Mouse (Mus musculus) neural tube, embryonic 13.5 days (tissue): ENCODE data around the gene Tmem169. TPM values are rescaled to one million over a fixed set of nuclear protein-coding genes. Genes with fewer than 3 reads are reported as not detected.

Experiments used
- ATAC-seq: fragments of 200-750 bp; cut with Nextera tagmentation; 2 replicates; pipeline ENCODE4 v1.8.0; 2017; ENCODE audit warnings: low read depth, mild to moderate bottlenecking, moderate TSS enrichment, moderate library complexity
- H3K27ac ChIP-seq: fragments of 300-500 bp; sonication (generic); replicated peaks from 2 replicates; pipeline ENCODE4 v1.5.1; 2015; ENCODE audit warnings: moderate library complexity, mild to moderate bottlenecking, inconsistent platforms
- H3K27me3 ChIP-seq: fragments of 300-500 bp; sonication (generic); 2 replicates; pipeline ENCODE4 v1.6.1; 2015; ENCODE audit warnings: mild to moderate bottlenecking, inconsistent platforms
- H3K36me3 ChIP-seq: fragments of 300-500 bp; sonication (generic); 2 replicates; pipeline ENCODE4 v1.6.1; 2015; ENCODE audit warnings: mild to moderate bottlenecking, inconsistent platforms
- H3K4me1 ChIP-seq: fragments of 300-500 bp; sonication (generic); replicated peaks from 2 replicates; pipeline ENCODE4 v1.6.1; 2015; ENCODE audit warnings: inconsistent platforms
- H3K4me2 ChIP-seq: fragments of 300-500 bp; sonication (generic); 2 replicates; pipeline ENCODE4 v1.6.1; 2015; ENCODE audit warnings: inconsistent platforms, mild to moderate bottlenecking, moderate library complexity
- H3K4me3 ChIP-seq: fragments of 300-500 bp; sonication (generic); 2 replicates; pipeline ENCODE4 v1.5.1; 2015; ENCODE audit warnings: mild to moderate bottlenecking, inconsistent platforms
- H3K9ac ChIP-seq: fragments of 300-500 bp; sonication (generic); 2 replicates; pipeline ENCODE4 v1.6.1; 2015; ENCODE audit warnings: moderate library complexity, mild to moderate bottlenecking, inconsistent platforms
- H3K9me3 ChIP-seq: fragments of 300-500 bp; sonication (generic); 2 replicates; pipeline ENCODE4 v1.6.1; 2016; ENCODE audit warnings: inconsistent platforms
- WGBS: fragments of 180-500 bp; shearing (Covaris S2); methylation state at CpG from one replicate; pipeline ENCODE4 v1.1.7; 2015; 5-methylcytosine and 5-hydroxymethylcytosine counted together
- polyA plus RNA-seq: library from polyadenylated mRNA; unstranded; fragments of >200 nt; fragmentation: Nextera tagmentation; extraction: Ambion mirVana; gene quantifications from 2 replicates; pipeline ENCODE4 v1.2.1, GENCODE M21; 2015

Gene Tmem169
- polyA plus RNA-seq, 1 experiment from 2014 or later: 37.3 TPM

DNA sequence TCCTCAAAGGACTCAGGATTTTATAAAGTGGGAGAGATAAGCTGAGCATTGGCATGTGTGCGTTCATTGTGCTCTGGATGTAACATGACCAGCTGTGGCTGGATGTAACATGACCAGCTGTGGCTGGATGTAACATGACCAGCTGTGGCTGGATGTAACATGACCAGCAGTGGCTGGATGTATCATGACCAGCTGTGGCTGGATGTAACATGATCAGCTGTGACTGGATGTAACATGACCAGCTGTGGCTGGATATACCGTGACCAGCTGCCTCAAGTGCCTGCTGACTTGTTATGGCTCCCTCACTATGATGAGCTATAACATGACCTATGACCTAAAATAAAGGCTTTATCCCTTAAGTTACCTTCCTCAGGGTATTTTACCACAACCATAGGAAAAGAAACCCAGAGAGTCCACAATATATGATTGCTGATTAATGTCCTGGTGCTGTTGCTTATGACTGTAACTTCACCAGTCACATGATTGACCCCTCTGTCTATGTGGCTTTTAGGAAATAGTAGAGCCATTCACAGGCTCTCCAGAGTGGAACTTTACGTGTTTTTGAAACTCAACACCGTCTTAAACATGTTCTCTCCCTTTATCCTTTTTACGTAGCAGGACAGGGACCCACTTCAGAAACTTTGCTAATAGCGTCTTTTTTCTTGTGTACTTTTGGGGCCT lies 25.7 kb downstream of the Tmem169 start:
- ATAC-seq: no peak
- peaks cover 4% of the 10 kb centered on the region; the same call in 1 of the 2 replicates for H3K36me3 ChIP-seq
- H3K4me3 ChIP-seq: no peak overlapping the region
- no peak overlapping the region for H3K9ac ChIP-seq
- whole genome bisulfite sequencing: 50% methylated on average over 6 of the region's 6 CpGs
- peaks cover 29% of the 10 kb centered on the region for H3K4me1 ChIP-seq
- no peaks in the 10 kb centered on the region for H3K9me3 ChIP-seq
- H3K27me3 ChIP-seq: no peaks in the 10 kb centered on the region
- H3K27ac ChIP-seq: no peak overlapping the region
- no peak overlapping the region for H3K4me2 ChIP-seq

DNA sequence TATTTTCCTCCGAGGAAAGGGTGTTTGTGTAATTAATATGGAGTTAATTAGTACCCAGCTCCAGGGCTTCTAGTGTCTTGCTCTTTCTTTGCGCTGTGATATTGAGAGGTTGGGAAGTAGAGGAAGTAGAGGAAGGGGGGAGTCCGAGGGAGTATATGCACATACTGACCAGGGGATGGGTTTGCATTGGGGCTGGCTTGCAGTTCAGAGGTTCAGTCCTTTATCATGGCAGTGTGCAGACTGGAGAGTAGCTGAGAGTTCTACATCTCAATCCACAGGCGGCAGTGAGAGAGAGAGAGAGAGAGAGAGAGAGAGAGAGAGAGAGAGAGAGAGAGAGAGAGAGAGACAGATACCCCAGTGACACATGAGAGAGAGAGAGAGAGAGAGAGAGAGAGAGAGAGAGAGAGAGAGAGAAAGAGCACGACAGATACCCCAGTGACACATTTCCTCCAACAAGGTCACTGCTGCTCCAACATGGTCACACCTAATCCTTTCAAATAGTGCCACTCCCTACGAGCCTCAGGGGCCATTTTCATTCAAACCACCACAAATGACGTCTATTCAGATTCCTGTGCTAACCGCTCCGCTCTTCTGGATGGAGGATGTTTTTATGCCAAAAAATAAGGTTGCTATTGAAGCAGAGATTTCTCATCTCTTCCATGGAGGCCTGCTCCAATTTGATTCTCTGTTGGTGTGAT lies 28.7 kb downstream of the Tmem169 start:
- H3K4me1 ChIP-seq: peaks cover 23% of the 10 kb centered on the region
- peaks cover 21% of the 10 kb centered on the region for H3K36me3 ChIP-seq
- ATAC-seq: no peak
- H3K9ac ChIP-seq: no peak overlapping the region
- no peaks in the 10 kb centered on the region for H3K27me3 ChIP-seq
- H3K4me3 ChIP-seq: no peak overlapping the region
- no peaks in the 10 kb centered on the region for H3K9me3 ChIP-seq
- H3K27ac ChIP-seq: no peak overlapping the region
- no peak overlapping the region for H3K4me2 ChIP-seq
- WGBS: 80% methylated on average over 9 of the region's 9 CpGs

DNA sequence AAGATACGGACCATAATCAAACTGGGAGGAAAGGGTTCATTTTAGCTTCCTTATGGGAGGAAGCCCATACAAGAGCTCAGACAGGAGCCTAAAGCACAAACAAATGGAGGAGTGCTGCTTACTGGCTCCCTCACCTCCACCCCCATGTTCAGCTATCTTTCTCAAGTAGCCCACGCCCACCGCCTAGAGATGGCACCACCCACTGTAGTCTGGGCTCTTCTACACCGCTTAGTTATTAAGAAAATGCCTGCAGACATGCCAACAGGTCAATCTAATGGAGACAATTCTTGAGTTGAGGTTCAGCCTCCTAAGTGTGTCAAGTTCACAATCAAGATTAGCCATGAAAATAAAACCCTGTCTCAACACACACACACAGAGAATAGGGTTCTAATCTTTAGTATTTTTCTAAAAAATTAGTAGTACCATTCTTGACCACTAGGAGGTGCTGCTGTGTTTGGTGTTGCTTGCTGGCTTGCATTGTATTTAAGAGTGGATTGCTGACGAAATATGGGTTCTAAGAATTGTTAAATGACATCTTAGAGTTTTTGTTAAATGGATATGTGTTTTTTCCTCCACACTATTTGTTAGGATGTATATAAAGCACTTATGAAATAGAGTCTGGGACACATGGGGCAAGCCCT lies 29.4 kb downstream of the Tmem169 start:
- H3K27me3 ChIP-seq: no peaks in the 10 kb centered on the region
- no peak overlapping the region for H3K9ac ChIP-seq
- no peak overlapping the region for H3K4me3 ChIP-seq
- no peak overlapping the region for H3K4me2 ChIP-seq
- 73% methylated on average over 5 of the region's 5 CpGs for WGBS
- H3K36me3 ChIP-seq: peaks cover 25% of the 10 kb centered on the region
- H3K4me1 ChIP-seq: peaks cover 16% of the 10 kb centered on the region
- H3K9me3 ChIP-seq: no peaks in the 10 kb centered on the region
- H3K27ac ChIP-seq: no peak overlapping the region
- ATAC-seq: peak; percentile 37; the same call in 1 of the 2 replicates

DNA sequence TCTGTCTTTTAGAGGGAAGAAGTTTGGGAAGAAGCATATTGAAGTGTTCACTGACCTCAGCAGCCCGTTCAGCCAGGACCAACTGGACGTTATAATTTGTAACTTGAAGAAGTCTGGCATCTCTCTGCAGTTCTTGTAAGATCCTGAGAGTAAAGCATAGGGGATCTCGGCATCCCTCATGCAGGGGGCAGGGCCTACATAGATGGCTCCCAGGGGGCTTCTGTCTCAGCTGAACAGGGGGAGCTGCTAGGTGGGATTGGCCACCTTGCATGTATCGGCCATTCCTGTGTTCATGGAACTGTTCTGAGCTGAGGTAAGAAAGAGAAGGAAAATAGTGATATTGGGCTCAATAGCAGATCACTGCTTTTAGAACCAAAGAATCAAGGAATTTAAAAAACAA lies 31.3 kb downstream of the Tmem169 start:
- H3K4me3 ChIP-seq: no peak overlapping the region
- ATAC-seq: no peak

DNA sequence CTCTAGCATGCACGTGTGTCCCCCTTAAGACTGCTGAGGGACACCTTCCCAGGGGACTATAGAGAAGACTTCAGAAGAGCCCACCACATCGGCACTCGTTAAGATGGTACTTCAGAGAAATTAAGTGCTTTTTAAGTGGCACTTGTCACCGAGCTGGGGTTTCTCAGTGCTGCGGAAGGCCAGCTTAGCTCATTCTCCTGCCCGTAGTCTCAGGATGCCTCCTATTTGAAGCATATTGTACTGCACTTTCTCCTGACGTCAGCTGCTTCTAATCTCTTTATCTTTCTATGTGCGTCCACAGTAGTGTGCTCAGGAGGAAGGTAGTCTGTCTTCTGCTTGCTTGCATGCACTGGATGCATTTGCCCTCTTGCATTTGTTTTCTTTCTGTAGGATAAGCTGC lies 32.2 kb downstream of the Tmem169 start:
- no peak overlapping the region for H3K4me3 ChIP-seq
- peak; percentile 28; the same call in 1 of the 2 replicates for ATAC-seq
- H3K27ac ChIP-seq: no peak overlapping the region
- H3K27me3 ChIP-seq: no peaks in the 10 kb centered on the region
- WGBS: 80% methylated on average over 8 of the region's 8 CpGs
- no peak overlapping the region for H3K4me2 ChIP-seq
- H3K4me1 ChIP-seq: no peaks in the 10 kb centered on the region
- no peak overlapping the region for H3K9ac ChIP-seq
- no peaks in the 10 kb centered on the region for H3K9me3 ChIP-seq
- H3K36me3 ChIP-seq: peaks cover 53% of the 10 kb centered on the region

More for the DNA sequence above, 31.3 kb downstream of the Tmem169 start:
- Histone ChIP-seq H3K4me2 (no peak overlapping the region), H3K4me1 (no peaks in the 10 kb centered on the region), H3K27ac (no peak overlapping the region), H3K9ac (no peak overlapping the region), H3K9me3 (no peaks in the 10 kb centered on the region), H3K36me3 (peaks cover 43% of the 10 kb centered on the region), H3K27me3 (no peaks in the 10 kb centered on the region)
- WGBS: 84% methylated on average over 4 of the region's 4 CpGs

DNA sequence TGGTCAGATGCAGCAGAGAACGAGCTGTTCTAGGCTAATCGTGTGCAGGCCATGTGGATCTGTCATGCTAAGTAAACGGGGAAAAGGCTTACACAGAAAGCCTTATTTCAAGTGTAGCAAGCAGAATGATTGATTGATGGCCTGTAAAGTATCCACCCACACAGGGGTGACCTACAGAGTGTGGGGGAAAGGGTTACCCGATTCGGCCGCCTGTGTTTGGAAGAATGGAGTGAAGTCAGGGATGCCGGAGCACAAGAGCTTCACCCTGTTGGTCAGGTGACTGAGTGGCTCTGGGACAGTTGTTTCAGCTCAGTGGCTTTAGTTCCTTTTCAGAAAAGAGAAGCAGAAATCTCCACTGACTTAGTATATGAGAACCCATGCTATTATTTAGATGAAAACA lies 32.7 kb downstream of the Tmem169 start:
- Histone ChIP-seq H3K4me1 (no peaks in the 10 kb centered on the region), H3K4me2 (no peak overlapping the region), H3K9me3 (no peaks in the 10 kb centered on the region), H3K36me3 (peaks cover 49% of the 10 kb centered on the region), H3K9ac (no peak overlapping the region), H3K4me3 (no peak overlapping the region), H3K27me3 (no peaks in the 10 kb centered on the region), H3K27ac (no peak overlapping the region)
- ATAC-seq: no peak
- WGBS: 78% methylated on average over 7 of the region's 7 CpGs

DNA sequence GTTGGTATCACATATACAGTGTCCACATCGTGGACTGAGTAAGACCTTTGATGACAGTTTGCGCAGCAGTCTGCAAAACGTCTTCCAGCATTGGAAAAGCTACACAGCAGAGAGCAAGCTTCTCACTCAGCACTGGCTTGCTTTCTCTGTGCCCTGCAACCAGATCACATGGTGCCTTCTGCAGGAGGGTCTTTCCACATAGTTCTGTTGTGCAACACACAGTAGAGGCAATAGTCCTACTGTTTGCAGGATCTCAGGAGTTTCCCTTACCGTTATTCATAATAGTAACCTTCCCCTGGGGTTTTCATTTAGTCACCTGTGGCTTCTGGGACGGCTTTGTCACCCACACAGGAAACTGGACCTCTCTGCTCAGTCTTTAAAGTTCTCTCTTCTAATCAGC lies 36.6 kb downstream of the Tmem169 start:
- no peaks in the 10 kb centered on the region for H3K9me3 ChIP-seq
- ATAC-seq: no peak
- H3K36me3 ChIP-seq: peaks cover 64% of the 10 kb centered on the region
- no peak overlapping the region for H3K27ac ChIP-seq
- no peak overlapping the region for H3K4me3 ChIP-seq
- 95% methylated on average over 5 of the region's 5 CpGs for WGBS
- H3K9ac ChIP-seq: no peak overlapping the region
- H3K4me1 ChIP-seq: no peaks in the 10 kb centered on the region
- H3K4me2 ChIP-seq: no peak overlapping the region
- no peaks in the 10 kb centered on the region for H3K27me3 ChIP-seq

DNA sequence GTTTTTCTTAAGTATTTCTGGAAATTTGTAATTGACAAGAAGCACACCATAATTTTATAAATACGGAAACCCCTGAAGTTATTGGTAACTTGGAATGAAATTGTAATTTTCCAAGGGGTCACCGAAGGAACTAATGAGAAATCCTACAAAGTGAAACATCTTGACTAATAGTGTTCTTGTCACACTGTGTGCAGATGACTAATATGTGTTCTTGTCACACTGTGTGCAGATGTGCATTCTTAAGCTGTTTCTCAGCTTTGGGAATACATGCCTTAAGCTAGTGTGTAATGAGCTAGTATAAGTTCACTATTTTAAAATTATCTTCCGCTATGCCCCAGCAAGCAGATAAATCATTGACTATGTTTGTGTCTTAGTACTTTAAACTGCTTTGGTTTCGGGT lies 39.1 kb downstream of the Tmem169 start:
- no peak for ATAC-seq
- Histone ChIP-seq H3K27ac (no peak overlapping the region), H3K27me3 (no peaks in the 10 kb centered on the region), H3K4me1 (no peaks in the 10 kb centered on the region), H3K4me3 (no peak overlapping the region), H3K36me3 (peaks cover 71% of the 10 kb centered on the region), H3K4me2 (no peak overlapping the region), H3K9ac (no peak overlapping the region), H3K9me3 (no peaks in the 10 kb centered on the region)
- 96% methylated on average over 4 of the region's 4 CpGs for WGBS

DNA sequence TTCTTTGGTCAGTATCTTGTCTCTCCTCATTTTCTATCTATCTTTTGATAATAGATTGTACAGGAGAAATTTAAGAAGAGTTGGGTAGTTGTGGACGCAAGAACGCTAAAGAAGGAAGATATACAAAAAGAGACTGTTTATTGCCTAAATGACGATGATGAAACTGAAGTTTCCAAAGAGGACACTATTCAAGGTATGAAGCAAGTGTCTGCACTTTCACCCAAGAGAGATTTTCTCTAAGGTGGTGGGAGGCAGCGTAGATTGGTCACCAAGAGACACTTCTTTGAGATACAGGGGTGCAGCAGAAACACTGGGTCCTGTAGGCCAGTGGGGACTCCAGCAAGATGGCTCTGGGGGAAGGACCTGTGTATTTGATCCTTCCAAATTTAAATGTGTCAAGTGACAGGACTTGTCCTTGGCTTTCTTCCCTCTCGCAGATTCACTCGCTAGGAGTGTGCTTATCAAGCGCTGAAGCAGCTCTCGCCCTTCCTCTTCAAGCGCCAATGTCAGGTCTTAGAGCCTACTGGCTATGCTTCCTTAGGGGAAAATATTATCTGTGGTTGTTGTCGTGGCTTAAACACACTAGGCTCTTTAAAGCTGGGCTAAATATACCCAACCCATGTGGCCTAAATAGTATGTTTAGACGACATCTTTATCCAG lies 42.1 kb downstream of the Tmem169 start:
- Histone ChIP-seq H3K36me3 (peaks cover 68% of the 10 kb centered on the region), H3K27ac (no peak overlapping the region), H3K4me2 (no peak overlapping the region), H3K27me3 (no peaks in the 10 kb centered on the region), H3K9ac (no peak overlapping the region), H3K4me1 (no peaks in the 10 kb centered on the region), H3K4me3 (no peak overlapping the region), H3K9me3 (no peaks in the 10 kb centered on the region)
- no peak for ATAC-seq
- 96% methylated on average over 11 of the region's 11 CpGs for whole genome bisulfite sequencing

DNA sequence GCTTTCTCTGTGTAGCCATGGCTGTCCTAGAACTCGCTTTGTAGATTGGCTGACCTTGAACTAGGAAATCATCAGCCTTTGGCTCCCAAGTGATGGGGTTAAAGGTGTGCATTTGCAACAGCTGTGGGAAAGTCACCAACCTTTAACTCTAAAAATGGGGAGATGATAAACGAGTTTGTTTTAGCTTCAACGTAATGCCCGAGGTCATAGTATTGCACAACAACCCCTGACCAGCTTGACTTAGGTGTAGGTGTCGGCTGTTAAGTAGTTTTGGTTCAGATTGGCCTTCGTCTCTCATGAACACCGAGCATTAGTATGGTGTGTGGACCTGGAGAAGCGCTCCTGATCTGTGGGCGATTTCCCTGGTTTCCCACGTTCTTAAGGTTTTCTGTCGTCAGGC lies 50.6 kb downstream of the Tmem169 start:
- H3K4me2 ChIP-seq: no peak overlapping the region
- 93% methylated on average over 11 of the region's 11 CpGs for WGBS
- peaks cover 63% of the 10 kb centered on the region for H3K36me3 ChIP-seq

DNA sequence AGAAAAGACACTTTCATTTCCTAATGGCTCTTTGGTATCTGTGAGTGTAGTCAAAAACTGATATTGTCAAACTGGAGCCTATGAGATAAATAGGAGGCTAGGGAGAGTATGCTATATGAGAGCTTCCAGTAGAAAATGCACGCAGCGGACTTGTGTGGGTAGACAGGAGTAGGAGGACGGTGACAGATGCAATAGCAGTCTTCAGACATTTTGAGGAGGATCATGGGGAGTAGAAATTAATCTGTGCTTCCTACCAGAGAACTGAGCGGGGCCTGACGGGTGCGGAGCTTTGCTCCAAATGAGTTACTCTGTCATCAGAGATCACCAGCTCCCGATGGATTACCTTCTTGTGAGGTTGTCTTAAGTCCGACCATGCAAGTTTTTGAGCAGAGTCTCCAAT lies 52.6 kb downstream of the Tmem169 start:
- no peaks in the 10 kb centered on the region for H3K27me3 ChIP-seq
- no peak for ATAC-seq
- no peak overlapping the region for H3K4me3 ChIP-seq
- peaks cover 65% of the 10 kb centered on the region for H3K36me3 ChIP-seq
- H3K9me3 ChIP-seq: no peaks in the 10 kb centered on the region
- no peaks in the 10 kb centered on the region for H3K4me1 ChIP-seq
- no peak overlapping the region for H3K4me2 ChIP-seq
- no peak overlapping the region for H3K27ac ChIP-seq
- WGBS: 97% methylated on average over 8 of the region's 8 CpGs
- H3K9ac ChIP-seq: no peak overlapping the region

More for the DNA sequence above, 50.6 kb downstream of the Tmem169 start:
- H3K9ac ChIP-seq: no peak overlapping the region
- H3K27ac ChIP-seq: no peak overlapping the region
- no peak overlapping the region for H3K4me3 ChIP-seq
- no peaks in the 10 kb centered on the region for H3K4me1 ChIP-seq
- H3K27me3 ChIP-seq: no peaks in the 10 kb centered on the region
- ATAC-seq: no peak
- H3K9me3 ChIP-seq: no peaks in the 10 kb centered on the region

DNA sequence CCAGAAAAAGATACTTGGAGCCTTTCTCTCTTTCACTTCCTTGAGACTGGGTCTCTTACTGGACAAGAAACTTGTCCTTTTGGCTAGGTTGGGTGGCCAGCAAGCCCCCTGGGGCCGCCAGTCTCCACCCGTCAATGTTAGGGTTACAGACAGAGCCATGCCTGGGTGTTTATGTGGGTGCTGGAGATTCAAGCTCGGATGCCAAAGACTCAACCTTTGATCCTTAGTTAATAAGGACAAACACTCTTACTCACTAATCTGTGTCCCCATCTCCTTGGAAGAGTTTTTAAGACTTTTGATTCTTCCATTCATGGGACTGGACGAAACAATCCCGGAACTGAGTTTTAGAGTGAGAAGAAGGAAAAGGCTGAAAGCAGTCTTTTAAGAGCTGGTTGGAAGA lies 54.2 kb downstream of the Tmem169 start:
- WGBS: 95% methylated on average over 5 of the region's 5 CpGs
- H3K36me3 ChIP-seq: peaks cover 68% of the 10 kb centered on the region
- no peaks in the 10 kb centered on the region for H3K27me3 ChIP-seq
- H3K4me2 ChIP-seq: no peak overlapping the region
- H3K4me3 ChIP-seq: no peak overlapping the region
- no peak overlapping the region for H3K27ac ChIP-seq
- no peak for ATAC-seq
- no peaks in the 10 kb centered on the region for H3K9me3 ChIP-seq
- no peak overlapping the region for H3K9ac ChIP-seq
- H3K4me1 ChIP-seq: no peaks in the 10 kb centered on the region
